Mouse (Mus musculus) monocyte, adult 2 months (primary cell): ENCODE measurements around the gene Dad1.

Source experiments
- DNase-seq, 2 experiments: peaks; one replicate each; pipeline ENCODE4 v3.0.0; 2022; ENCODE audit warnings: low spot score in 2 of 2, low read depth in 1 of 2

Gene Dad1

DNA sequence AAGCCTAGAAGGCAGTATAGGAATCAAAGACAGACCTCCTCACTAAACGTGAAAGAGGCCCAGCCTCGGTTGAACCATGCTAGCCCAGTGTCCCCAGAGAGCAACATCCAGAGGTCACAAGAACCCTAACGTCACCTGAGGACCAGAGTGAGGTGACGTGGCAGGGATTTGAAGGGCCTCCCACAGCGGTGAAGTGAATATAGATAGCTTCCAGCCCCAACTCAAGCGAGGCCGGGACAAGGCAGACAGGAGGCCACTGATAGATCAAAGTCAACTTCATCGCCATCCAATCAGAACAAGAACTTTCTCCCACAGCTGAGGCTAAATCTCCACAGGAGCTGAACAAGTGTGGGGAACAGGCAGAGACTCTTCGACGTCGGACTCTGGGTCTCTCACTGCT is 28.2 kb downstream of the Dad1 start:
- no peak for DNase-seq

DNA sequence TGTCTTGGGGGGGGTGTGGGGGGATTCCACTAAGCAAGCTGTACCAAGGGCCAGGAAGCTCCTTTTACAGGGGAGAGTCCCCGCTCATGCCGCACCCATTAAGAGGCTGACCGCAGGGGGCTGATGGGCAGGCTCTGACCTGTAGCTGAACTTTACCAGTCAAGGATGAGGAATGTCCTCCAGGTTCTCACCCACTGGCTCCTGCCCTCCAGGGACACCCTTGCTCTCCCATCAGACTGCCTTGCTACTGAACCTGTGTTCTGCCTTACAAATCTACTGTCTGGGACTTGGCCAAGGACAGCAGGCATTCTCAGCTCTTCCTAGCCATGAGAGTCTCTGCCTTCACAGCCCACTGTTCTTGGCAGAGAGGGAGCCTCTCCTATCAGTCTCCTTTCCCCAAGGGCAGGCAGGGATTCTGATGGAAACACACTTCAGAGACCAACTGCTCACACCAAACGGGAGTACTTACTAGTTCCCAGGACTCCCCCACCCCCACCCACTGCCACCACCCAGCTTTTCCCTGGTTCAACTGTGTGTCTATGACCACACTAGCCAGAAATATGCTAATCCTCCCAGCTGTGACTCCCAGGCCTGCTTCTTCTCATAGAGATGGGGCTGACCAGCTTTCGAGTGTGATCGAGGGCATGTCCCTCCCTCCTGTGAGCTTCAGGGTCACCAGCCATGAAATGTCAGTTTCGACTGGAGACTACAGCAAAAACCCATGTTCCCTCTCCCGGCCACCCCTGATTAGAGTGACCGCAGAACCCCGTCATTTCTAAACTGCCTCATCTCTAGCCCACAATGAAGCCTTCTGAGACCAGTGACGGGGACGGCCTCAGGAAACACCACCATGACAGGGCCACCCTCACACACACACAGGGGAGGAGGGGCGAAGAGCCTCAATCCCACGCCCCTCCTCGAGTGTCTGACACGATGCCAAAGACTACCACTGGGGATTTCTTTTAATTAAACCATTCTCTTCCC is 29.1 kb downstream of the Dad1 start:
- no peak for DNase-seq

DNA sequence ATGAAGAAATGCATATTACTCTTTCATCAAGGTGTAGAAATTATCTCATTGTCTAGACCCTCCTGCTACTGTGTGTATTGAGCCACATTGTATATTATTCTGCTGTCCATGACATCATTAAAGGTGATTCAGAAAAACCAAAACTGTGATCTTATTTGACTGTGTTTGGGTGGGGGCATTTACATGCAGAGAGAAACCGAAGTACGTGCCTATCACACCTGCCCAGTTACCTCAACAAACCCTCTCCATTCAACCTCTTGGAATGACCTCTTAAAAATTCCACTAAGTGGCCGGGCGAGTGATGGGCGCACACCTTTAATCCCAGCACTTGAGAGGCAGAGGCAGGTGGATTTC is 29.9 kb downstream of the Dad1 start:
- no peak for DNase-seq

DNA sequence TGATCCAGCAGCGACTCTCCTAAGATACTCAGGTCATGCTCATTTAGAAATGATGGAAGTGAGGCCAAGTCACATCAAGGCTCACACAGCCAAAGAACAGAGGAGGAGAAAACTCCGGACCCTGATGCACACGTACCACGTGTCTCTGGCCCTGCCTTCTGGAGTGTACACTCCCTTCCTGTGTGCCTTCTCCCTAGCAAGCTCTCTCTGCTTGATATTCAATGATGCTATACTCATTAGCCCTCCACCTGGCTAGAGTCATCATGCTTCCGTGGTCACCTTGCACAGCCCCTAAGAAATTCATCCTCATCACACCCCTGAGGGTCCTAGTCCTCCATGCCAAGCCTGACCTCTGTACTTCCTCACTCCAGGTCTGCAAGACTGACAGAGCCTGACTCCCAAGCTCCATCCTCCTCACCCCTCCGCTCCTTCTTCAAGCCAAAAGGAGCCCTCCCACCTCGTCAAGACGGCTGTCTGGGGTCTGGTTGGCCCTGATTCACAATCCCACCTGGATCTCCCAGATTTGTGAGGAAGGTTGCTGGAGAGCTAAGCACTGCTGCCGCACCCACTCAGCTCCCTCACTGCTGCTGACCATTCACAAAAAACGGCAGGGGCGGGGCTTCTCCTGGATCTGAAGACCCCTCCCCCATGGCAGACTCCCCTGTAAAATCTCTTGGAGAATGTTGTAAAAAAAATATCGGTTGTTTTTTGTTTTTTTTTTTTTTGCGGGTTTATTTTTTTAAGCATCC is 30.4 kb downstream of the Dad1 start:
- no peak for DNase-seq

DNA sequence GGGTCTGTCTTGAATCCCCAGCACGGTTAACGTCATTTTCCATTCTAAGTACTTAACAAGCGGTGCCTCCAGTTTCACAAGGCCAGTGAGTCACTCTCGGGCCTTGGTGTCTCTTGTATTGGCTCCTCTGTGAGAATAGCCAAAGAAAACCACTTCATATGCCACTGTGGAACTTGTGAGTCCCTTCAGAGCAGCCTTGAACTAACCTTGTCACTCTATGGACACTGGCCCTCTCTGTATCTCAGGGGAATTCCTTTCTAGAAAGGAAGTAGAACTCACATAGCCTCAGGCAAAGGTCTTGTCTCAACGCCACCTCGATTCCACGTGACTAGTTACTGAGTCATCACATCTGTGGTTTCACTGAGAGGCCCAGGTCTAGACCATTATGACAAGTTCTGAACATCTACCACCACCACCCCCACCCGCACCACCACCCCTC is 31.6 kb downstream of the Dad1 start:
- DNase-seq, result no peak

DNA sequence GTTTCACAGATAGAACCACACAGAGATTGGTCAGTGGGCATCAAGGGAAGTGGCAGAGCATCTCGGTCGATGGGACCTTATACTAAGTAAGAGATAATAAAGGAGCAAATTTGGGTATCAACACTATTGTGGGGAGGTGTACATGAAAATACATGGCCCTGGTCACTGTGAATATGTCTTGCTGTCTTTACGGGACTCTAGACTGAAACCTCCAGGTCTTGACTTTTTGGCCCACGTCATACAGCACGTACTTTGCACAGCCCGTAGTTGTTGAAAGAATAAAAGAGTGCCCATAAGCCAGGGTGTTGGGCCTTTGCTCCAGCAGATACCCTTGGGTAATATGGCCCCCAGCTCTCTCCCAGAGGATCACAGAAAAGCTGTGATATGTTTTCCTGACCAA is 32.3 kb downstream of the Dad1 start:
- DNase-seq, result no peak

DNA sequence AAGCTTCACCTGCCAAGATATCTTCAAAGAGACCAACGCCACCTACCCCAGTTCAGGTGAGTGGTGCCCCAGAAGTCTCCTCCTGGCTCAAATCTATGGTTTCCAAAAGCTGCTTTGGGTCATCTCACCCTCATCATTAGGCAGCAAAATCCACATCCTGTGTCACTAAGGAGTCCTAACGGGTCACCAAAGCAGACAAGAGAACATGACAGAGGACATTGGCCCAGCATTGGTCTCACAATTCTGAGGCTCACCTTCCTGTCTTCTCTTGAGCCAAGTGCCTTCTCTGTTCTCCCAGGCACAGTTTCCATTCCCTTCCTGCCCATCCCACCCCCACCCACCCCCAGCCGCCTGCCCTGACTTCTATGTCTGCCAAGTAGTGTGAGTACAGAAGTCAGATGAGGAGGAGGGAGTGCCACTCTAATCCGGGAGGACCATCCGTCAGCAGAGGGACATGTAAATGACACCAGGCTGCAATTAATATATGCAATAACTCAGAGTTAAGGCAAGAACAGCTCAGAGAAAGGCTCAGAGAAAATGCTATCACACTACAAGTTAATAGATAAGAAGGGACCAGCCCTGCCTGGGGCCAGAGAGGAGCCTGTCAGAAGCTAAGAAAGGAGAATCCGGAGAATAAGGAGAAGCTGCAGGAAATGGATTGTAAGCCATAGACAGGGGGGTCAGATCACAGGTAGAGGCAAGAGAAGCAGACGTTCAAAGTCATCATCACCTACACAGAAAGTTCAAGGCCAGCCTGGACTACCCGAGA is 33.0 kb downstream of the Dad1 start:
- DNase-seq, result no peak

DNA sequence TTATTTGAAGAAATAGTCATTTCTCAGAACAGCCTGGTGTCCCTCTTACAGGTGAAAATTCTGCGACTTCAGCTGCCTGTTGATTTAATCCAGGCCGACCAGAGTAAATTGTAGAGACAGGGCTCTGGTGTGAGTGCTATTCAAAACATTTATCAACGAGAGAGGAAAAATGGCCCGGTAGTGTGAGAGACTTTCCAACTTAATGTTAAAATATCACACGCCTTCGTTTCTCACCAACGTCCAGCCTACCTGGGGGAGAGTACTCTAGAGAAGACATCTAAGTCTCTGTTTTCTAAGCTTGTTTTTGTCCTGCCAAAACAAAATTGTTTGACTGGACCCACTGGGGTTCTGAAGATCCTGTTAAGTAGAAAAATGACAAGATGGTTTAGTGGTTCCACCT is 34.1 kb downstream of the Dad1 start:
- DNase-seq, result no peak

DNA sequence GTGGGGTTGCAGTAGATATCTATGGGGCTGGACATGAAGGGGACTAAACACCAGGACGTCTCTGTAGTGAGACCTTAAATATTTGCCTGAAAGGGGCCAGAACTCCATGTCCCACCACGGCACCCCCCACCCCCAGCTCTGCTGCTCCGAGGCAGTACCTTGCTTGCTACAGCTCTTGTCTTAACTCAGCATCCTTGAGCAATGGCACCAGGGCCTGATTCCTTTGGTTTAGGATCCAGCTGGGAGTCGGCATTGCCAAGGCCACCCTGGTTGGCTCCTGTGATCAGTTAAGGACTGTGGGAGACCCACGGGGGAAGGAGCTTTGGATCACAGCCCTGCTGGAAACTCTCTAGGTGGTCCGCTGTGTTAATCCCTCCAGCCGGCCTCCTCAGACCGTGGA is 34.6 kb downstream of the Dad1 start:
- no peak for DNase-seq

DNA sequence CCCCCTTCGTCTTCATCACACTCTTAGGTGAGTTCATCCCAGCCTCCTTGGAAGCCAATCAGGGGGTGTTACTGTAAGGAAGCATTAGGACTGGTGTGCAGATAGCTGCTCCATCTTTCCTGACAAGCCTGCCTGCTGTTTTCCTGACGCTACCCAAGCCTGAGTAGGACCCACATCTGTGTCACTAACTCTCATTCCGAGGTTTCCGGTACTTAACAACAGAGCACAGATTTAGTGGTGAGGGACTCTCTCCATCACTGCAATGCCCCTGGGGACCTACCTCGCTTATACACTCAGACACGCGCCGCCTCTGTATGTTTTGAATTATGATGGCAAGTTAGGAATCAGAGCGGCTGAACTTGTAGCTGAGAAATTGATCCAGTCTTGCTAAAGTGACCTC is 35.2 kb downstream of the Dad1 start:
- DNase-seq, result no peak

DNA sequence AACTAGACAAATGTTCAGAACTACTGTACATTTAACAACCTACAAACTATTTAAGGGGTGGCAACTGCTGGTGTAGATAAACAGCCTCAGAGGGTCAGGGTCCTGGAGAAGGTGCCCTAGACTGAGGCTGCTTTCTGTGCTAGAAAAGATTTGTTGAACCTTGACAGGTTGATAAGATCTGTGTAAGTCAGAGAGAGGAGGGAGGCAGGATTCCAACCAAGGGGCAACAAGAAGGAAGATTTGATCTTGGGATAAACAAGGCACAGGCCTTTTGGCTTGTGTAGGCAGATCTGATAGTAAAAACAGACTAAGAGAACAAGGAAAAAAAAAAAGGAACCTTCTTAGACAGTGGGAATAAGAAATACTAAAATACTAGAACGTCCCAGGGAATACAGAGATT is 35.7 kb downstream of the Dad1 start:
- DNase-seq, result no peak

DNA sequence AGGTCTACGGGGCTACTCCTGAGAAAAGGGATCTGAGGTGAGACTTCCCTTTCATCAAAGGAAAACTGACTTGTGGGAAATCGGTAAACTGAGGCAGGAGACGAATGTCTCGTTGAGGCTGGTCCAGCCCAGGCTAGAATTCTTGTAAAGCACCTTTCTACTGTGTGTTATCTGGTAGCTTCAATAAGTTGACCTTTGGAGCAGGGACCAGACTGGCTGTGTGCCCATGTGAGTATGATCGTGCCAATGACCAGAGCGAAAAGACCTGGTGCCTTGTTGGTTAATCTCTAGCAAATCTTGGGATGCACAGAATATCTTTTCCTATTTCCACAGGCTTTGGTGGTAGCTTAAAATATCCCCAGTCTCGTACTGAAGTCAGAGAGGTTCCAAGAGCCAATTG is 37.8 kb downstream of the Dad1 start:
- DNase-seq, result no peak

DNA sequence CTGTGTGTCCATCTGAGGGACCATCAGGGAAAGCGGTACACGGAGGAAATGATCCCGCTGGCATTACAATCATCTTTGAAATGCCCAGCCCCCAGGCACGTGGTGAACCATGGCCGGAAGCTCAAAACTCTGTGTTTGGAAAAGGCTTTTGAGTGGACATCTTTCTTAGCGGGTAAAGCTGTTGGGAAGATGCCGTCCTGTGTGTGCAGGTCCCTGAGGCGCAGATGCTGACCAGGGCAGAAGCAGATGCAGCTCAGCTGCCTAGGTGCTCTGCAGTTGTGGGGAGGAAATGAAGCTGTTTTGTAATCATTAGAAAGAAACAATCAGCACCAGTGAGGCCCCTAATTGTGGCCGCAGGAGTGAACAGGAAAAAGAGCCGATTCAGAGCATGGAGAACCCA is 39.0 kb downstream of the Dad1 start:
- no peak for DNase-seq

DNA sequence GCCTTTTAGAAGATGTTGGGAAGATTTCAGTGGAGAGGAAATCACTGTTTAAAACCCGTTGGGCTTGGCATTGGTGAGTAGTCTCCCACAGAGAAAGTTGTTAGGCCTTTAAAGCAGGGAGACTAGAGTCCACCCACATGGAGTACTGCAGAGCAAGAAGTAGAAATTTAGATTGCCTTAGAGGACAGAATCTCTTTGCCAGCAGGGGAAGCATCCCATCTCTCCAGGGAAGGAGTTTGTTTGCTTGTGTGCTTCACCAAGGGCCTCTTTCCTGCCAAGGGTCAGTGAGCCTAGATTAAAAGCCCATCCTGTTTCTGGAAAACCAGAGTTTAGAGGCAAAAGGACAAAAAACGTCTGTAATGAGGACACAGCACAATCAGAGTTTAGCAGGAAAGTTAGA is 39.4 kb downstream of the Dad1 start:
- no peak for DNase-seq

DNA sequence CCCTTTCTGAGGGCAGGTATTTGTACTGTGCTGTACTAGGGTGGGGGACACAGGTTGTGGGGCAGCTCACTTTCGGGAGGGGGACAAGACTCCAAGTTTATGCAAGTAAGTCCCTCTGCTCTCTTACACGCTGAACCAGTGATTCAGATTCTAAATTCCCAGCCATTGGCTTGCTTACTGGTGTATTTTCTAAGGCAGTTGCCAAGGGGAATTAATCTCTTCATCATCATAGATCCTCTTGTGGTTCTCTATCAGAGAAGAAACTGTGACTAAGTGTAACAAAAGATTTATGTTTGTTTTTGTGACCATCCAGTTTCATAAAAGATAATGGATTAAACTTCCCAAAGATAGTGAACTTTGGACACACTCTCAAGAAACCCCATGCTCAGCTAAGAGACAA is 40.2 kb downstream of the Dad1 start:
- DNase-seq, result no peak

DNA sequence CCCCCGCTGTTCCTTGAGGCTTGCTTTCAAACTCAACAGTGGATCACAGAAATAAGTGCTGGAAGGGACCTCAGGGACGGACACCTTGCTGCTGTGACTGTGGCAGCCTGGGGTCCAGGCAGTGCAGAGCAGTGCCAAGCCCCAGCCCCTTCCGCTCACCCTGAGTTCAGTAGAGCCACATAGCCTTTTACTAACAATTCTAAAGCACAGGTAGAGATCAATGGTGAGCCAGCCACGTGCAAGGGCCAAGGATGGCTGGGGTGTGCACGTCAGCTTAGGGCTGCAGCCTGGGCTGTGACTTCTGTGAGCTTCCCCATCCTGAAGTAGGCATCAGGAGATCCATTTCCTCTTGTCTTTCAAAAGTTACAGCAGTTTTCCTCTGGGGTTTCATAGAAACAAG is 42.1 kb downstream of the Dad1 start:
- DNase-seq, result no peak

DNA sequence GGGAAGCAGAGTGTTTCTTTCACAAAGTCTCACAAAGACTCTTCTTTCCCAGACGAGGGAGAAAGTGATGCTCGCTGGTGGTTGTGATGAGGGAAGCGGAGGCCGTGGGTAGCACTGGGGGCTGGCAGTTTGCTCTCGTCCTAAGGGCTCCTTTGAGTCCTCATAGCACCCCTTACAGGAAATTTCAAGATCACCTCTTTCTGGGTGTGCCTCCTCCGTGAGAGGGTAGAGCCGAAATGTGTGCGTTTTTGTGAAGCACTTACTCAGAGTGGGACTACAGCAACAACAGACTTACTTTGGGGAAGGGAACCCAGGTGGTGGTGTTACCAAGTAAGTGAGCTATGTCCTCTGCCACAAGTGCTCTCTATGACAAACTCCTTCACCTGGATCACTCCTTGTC is 42.7 kb downstream of the Dad1 start:
- DNase-seq, result no peak

DNA sequence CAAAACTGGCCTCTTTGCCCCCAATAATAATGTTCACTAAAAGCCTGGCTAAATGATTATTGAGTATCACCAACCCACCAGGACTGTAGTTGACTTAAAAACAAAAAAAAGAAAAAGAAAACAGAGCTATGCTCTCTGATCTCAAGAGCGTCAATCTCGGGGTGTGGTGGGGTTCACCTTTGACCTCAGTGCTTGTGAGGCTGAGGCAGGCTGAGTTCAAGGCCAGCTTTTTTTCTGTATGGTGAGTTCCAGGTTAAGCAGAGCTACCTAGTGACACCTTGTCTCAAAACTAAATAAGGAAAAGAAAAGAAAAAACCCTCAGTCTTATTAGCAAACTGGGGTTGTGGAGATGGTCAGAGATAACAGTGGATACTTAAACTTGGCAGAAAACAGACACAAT is 43.5 kb downstream of the Dad1 start:
- DNase-seq, result no peak

DNA sequence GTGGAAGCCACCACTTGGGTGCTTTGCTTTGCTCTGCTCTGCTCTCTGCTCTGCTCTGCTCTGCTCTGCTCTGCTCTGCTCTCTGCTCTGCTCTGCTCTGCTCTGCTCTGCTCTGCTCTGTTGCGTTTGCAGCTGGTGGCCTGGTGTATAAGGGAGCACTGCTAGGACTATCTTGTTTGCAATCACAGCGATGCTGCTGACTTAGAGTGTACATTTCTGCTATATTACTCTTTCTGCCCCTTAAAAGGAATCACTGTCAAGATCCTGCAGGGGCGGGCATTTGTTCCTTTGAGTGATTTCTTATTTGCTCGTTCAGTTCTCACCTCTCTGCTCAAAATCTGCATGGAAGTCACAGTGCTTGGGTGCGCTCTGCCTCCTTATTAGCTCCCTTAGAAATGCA is 44.0 kb downstream of the Dad1 start:
- DNase-seq, result no peak

DNA sequence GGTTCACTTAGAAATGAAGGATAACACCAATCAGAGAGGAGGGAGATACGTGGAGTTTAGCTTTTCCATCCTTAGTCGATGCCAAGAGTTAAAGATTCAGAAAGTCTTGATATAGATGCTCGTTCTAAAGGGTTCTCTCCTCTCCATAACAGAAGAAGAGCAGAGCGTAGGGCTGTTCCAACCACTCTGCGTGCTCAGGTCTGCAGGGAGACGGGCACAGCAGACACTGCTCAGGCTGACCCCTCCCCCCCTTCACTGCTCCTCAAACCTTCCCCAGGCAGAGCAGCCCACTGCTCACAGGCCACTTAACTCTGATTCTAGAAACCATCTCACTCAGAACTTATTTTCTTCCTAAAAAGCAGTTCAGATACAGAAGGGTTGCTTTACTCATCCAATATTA is 45.2 kb downstream of the Dad1 start:
- no peak for DNase-seq

DNA sequence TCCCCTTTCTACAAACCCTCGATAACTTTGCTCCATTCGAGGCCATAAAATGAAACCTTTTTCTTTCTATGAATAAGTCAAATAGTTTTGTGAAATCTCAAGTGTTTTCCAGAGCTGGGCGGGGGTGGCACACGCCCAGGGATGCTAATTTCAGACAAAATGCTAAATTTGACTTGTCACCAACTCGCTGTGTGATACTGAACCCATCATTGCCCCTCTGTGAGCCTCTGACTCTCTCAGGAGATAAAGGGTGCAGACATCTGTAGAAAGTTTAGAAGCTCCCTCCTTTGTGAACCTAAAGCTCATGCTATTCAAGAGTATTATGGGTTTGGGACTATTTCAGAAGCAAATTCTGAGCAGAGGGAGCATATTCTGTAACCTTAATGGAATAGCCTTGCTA is 46.0 kb downstream of the Dad1 start:
- DNase-seq, result no peak
